Mouse (Mus musculus): ENCODE measurements around the gene Hoxa10. TPM values are rescaled to one million over a fixed set of nuclear protein-coding genes. Genes with fewer than 3 reads are reported as not detected.
A peak's percentile ranks its signal among the peaks of the same experiment; 100 is the strongest.

The Hoxa10 gene
- polyA plus RNA-seq, 2 experiments: 0.04 TPM; not detected in 1

- Histone ChIP-seq H3K27ac (no peak overlapping the region), H3K27me3 (ENCODE audit: control insufficient read depth, insufficient read depth, low read length) (peaks cover 98% of the 10 kb centered on the region), H3K4me2 (ENCODE audit: low read depth) (no peak overlapping the region), H3K36me3 (replicated peaks; ENCODE audit: control insufficient read depth, insufficient read depth, low read depth) (no peaks in the 10 kb centered on the region), H3K4me1 (replicated peaks; ENCODE audit: control insufficient read depth in 2 of 2, insufficient read depth in 2 of 2, low read length in 1 of 2) (no peaks in the 10 kb centered on the region), H3K9ac (replicated peaks) (no peak overlapping the region), H3K9me3 (ENCODE audit: control insufficient read depth, low read length) (no peaks in the 10 kb centered on the region), H3K4me3 (ENCODE audit: insufficient read depth in 1 of 2, low read depth in 2 of 2, low read length in 2 of 2) (no peak overlapping the region)
- TF ChIP-seq CTCF (IDR thresholded peaks at IDR 0.05; ENCODE audit: low read depth) (no peak), EP300 (IDR thresholded peaks at IDR 0.05; ENCODE audit: low read depth) (no peak)
- ATAC-seq (ENCODE audit: insufficient read depth): no peak
- DNase-seq (ENCODE audit: low read depth in 3 of 3, low spot score in 3 of 3): no peak
- 3% methylated on average over 24 of the region's 24 CpGs for WGBS (ENCODE audit: insufficient replicate concordance)
These were observed 16.5 kb downstream of the Hoxa10 start for GRCm38 (mm10) chr6:52223939-52224760.

GRCm38 (mm10) chr6:52222729-52223128 is 17.9 kb downstream of the Hoxa10 start:
- no peak overlapping the region for H3K4me3 ChIP-seq (ENCODE audit: insufficient read depth in 1 of 2, low read depth in 2 of 2, low read length in 2 of 2)
- H3K9me3 ChIP-seq (ENCODE audit: control insufficient read depth, low read length): no peaks in the 10 kb centered on the region
- H3K27ac ChIP-seq: no peak overlapping the region
- no peak overlapping the region for H3K9ac ChIP-seq (replicated peaks)
- peaks cover 100% of the 10 kb centered on the region for H3K27me3 ChIP-seq (ENCODE audit: control insufficient read depth, insufficient read depth, low read length)
- H3K4me2 ChIP-seq (ENCODE audit: low read depth): no peak overlapping the region
- no peaks in the 10 kb centered on the region for H3K36me3 ChIP-seq (replicated peaks; ENCODE audit: control insufficient read depth, insufficient read depth, low read depth)
- TF ChIP-seq EP300 (IDR thresholded peaks at IDR 0.05; ENCODE audit: low read depth) (no peak), CTCF (IDR thresholded peaks at IDR 0.05; ENCODE audit: low read depth) (no peak)
- no peak for DNase-seq (ENCODE audit: low read depth in 3 of 3, low spot score in 3 of 3)
- no peaks in the 10 kb centered on the region for H3K4me1 ChIP-seq (replicated peaks; ENCODE audit: control insufficient read depth in 2 of 2, insufficient read depth in 2 of 2, low read length in 1 of 2)
- 23% methylated on average over 13 of the region's 13 CpGs for WGBS (ENCODE audit: insufficient replicate concordance)
- no peak for ATAC-seq (ENCODE audit: insufficient read depth)

GRCm38 (mm10) chr6:52221993-52222685 is 18.5 kb downstream of the Hoxa10 start:
- Histone ChIP-seq H3K9ac (replicated peaks) (no peak overlapping the region), H3K27me3 (ENCODE audit: control insufficient read depth, insufficient read depth, low read length) (peaks cover 100% of the 10 kb centered on the region), H3K4me2 (ENCODE audit: low read depth) (peak overlapping the region; percentile 69), H3K36me3 (replicated peaks; ENCODE audit: control insufficient read depth, insufficient read depth, low read depth) (no peaks in the 10 kb centered on the region), H3K27ac (no peak overlapping the region), H3K9me3 (ENCODE audit: control insufficient read depth, low read length) (no peaks in the 10 kb centered on the region), H3K4me3 (ENCODE audit: insufficient read depth in 1 of 2, low read depth in 2 of 2, low read length in 2 of 2) (peak overlapping the region in 1 of 2 experiments; percentile 49; a peak in 2 of 4 replicates), H3K4me1 (replicated peaks; ENCODE audit: control insufficient read depth in 2 of 2, insufficient read depth in 2 of 2, low read length in 1 of 2) (no peaks in the 10 kb centered on the region)
- no peak for DNase-seq (ENCODE audit: low read depth in 3 of 3, low spot score in 3 of 3)
- no peak for ATAC-seq (ENCODE audit: insufficient read depth)
- WGBS (ENCODE audit: insufficient replicate concordance): 11% methylated on average over 21 of the region's 21 CpGs
- TF ChIP-seq EP300 (IDR thresholded peaks at IDR 0.05; ENCODE audit: low read depth): no peak

GRCm38 (mm10) chr6:52221337-52221992 is 19.2 kb downstream of the Hoxa10 start, which contains the start of gene Hoxa7:
Hoxa7 (minus strand) TSS chr6:52221854.
- no peak within 1 kb of the TSS for H3K9ac ChIP-seq (replicated peaks)
- peak in 2 of 3 experiments; percentile 26 for DNase-seq (ENCODE audit: low read depth in 3 of 3, low spot score in 3 of 3)

More at GRCm38 (mm10) chr6:52221337-52221992, 19.2 kb downstream of the Hoxa10 start, which contains the start of gene Hoxa7:
- ATAC-seq (ENCODE audit: insufficient read depth): no peak
- no peak within 1 kb of the TSS for H3K27ac ChIP-seq
- peak within 1 kb of the TSS; percentile 69 for H3K4me2 ChIP-seq (ENCODE audit: low read depth)
- TF ChIP-seq EP300 (IDR thresholded peaks at IDR 0.05; ENCODE audit: low read depth) (no peak), CTCF (IDR thresholded peaks at IDR 0.05; ENCODE audit: low read depth) (peak; percentile 91)
- H3K4me1 ChIP-seq (replicated peaks; ENCODE audit: control insufficient read depth in 2 of 2, insufficient read depth in 2 of 2, low read length in 1 of 2): no peaks in the 10 kb centered on the region
- 1% methylated on average over 46 of the region's 46 CpGs for WGBS (ENCODE audit: insufficient replicate concordance)
- peaks cover 100% of the 10 kb centered on the region for H3K27me3 ChIP-seq (ENCODE audit: control insufficient read depth, insufficient read depth, low read length)
- no peaks in the 10 kb centered on the region for H3K9me3 ChIP-seq (ENCODE audit: control insufficient read depth, low read length)
- H3K36me3 ChIP-seq (replicated peaks; ENCODE audit: control insufficient read depth, insufficient read depth, low read depth): no peaks in the 10 kb centered on the region
- H3K4me3 ChIP-seq (ENCODE audit: insufficient read depth in 1 of 2, low read depth in 2 of 2, low read length in 2 of 2): peak within 1 kb of the TSS; percentile 49 to 51
